Mouse (Mus musculus) MEL (cell line): ENCODE measurements at regions not wholly inside any gene's neighbourhood (a gene's known extent, or its start where the extent isn't known, plus 50 kb on each side); places are given as distances from the start of the nearest gene placed in this dataset.

ENCODE experiments used
- CHD2 ChIP-seq: IDR thresholded peaks from 2 replicates; pipeline ENCODE4 v1.6.1; 2011; ENCODE audit warnings: low read length, improper control_type of control experiment
- CTCF ChIP-seq, 3 experiments: IDR thresholded peaks in 2 of 3; conservative IDR thresholded peaks in 1 of 3; 2 replicates each; pipeline ENCODE4 v1.5.1; 2011 to 2012; ENCODE audit warnings: low read length in 3 of 3, low read depth in 2 of 3, mild to moderate bottlenecking in 2 of 3, improper control_type of control experiment in 1 of 3, inconsistent platforms in 1 of 3, mixed read lengths in 1 of 3, moderate library complexity in 1 of 3; ENCODE audit not compliant: control insufficient read depth in 1 of 3, insufficient read depth in 1 of 3, poor library complexity in 1 of 3, severe bottlenecking in 1 of 3
- POLR2A ChIP-seq, 2 experiments: IDR thresholded peaks; 2 replicates each; pipeline ENCODE4 v1.6.1; 2011 to 2012; ENCODE audit warnings: low read length in 2 of 2, mild to moderate bottlenecking in 2 of 2, control low read depth in 1 of 2, improper control_type of control experiment in 1 of 2, low read depth in 1 of 2, moderate library complexity in 1 of 2; ENCODE audit not compliant: control insufficient read depth in 1 of 2, insufficient read depth in 1 of 2, poor library complexity in 1 of 2
- UBTF ChIP-seq: IDR thresholded peaks from 2 replicates; pipeline ENCODE4 v1.6.1; 2012; ENCODE audit warnings: low read depth, mild to moderate bottlenecking, inconsistent platforms, low read length, improper control_type of control experiment, moderate library complexity, borderline replicate concordance; ENCODE audit not compliant: insufficient read depth
- USF1 ChIP-seq: IDR thresholded peaks from 2 replicates; pipeline ENCODE4 v1.6.1; 2014; ENCODE audit warnings: low read depth, mild to moderate bottlenecking, inconsistent platforms, low read length, improper control_type of control experiment, moderate library complexity

DNA sequence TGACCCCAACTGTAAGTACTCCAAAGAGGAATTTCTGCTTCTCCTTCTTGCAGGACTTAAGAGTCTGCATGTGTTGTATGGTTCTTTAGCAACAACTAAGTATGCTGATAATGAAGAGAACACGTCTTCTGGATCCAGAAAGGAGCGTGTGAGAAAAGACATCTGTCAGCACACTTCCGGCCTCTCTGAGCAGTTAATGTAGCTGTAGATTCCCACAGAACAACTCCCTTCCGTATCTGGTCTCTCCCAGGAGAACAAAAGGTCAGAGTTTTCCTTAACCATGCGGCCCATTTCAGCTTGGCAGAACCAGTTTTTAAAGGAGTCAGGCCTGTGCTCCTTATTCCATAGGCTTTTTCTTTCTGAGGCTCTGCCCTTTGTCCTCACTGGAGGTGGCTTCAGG is 159.0 kb downstream of the Tmx1 start:
- TF ChIP-seq POLR2A (IDR thresholded peaks at IDR 0.05; ENCODE audit: control insufficient read depth in 1 of 2, insufficient read depth in 1 of 2, low read depth in 1 of 2, low read length in 2 of 2, poor library complexity in 1 of 2) (no peak), CTCF (IDR thresholded peaks at IDR 0.05 in 2 of 3, conservative IDR thresholded peaks at IDR 0.05 in 1 of 3; ENCODE audit: control insufficient read depth in 1 of 3, insufficient read depth in 1 of 3, low read depth in 2 of 3, low read length in 3 of 3, poor library complexity in 1 of 3, severe bottlenecking in 1 of 3) (no peak), USF1 (no peak), CHD2 (no peak), UBTF (no peak)
